Mouse (Mus musculus) cerebellum, postnatal 4 days (tissue): ENCODE measurements around the gene Shank2.
A peak's percentile ranks its signal among the peaks of the same experiment; 100 is the strongest.

Source experiments
- DNase-seq, 2 experiments: peaks; one replicate each; pipeline ENCODE4 v3.0.0; 2022; ENCODE audit warnings: low spot score in 2 of 2, mixed read lengths in 1 of 2

Shank2 gene

GRCm38 (mm10) chr7:144420552-144420951 lies 418.8 kb downstream of the Shank2 start:
- no peak for DNase-seq

- DNase-seq: no peak
Observed at GRCm38 (mm10) chr7:144421478-144421877, 419.8 kb downstream of the Shank2 start.

GRCm38 (mm10) chr7:144425953-144426352 lies 424.2 kb downstream of the Shank2 start:
- peak; percentile 74 to 86 for DNase-seq

GRCm38 (mm10) chr7:144426594-144426993 lies 424.9 kb downstream of the Shank2 start:
- no peak for DNase-seq

- DNase-seq: no peak
Observed at GRCm38 (mm10) chr7:144427460-144427859, 425.7 kb downstream of the Shank2 start.

GRCm38 (mm10) chr7:144432920-144433319 lies 431.2 kb downstream of the Shank2 start:
- DNase-seq: no peak

- DNase-seq: no peak
Observed at GRCm38 (mm10) chr7:144438811-144439210, 437.1 kb downstream of the Shank2 start.

- no peak for DNase-seq
Observed at GRCm38 (mm10) chr7:144441466-144441865, 439.7 kb downstream of the Shank2 start.

GRCm38 (mm10) chr7:144441976-144442375 lies 440.2 kb downstream of the Shank2 start:
- DNase-seq: no peak

- DNase-seq: no peak
Observed at GRCm38 (mm10) chr7:144444788-144445187, 443.1 kb downstream of the Shank2 start.

- DNase-seq: no peak
Observed at GRCm38 (mm10) chr7:144447146-144447545, 445.4 kb downstream of the Shank2 start.

- DNase-seq: no peak
Observed at GRCm38 (mm10) chr7:144448186-144448585, 446.5 kb downstream of the Shank2 start.

- DNase-seq: peak; percentile 93 to 99
Observed at GRCm38 (mm10) chr7:144449637-144450570, 448.2 kb downstream of the Shank2 start.

- DNase-seq: no peak
Observed at GRCm38 (mm10) chr7:144450661-144451060, 448.9 kb downstream of the Shank2 start.

- DNase-seq: no peak
Observed at GRCm38 (mm10) chr7:144458881-144459280, 457.2 kb downstream of the Shank2 start.

GRCm38 (mm10) chr7:144461246-144461902 lies 459.6 kb downstream of the Shank2 start:
- DNase-seq: no peak

GRCm38 (mm10) chr7:144462577-144462976 lies 460.8 kb downstream of the Shank2 start:
- no peak for DNase-seq

GRCm38 (mm10) chr7:144468741-144469140 lies 467.0 kb downstream of the Shank2 start:
- DNase-seq: no peak

GRCm38 (mm10) chr7:144469181-144469641 lies 467.5 kb downstream of the Shank2 start:
- no peak for DNase-seq

- DNase-seq: no peak
Observed at GRCm38 (mm10) chr7:144469908-144470544, 468.3 kb downstream of the Shank2 start.

GRCm38 (mm10) chr7:144470545-144471059 lies 468.9 kb downstream of the Shank2 start, which contains the start of gene Cttn:
Gene Cttn (minus strand): TSS chr7:144471009.
- DNase-seq: peak; percentile 70 to 89

GRCm38 (mm10) chr7:144471103-144471502 lies 469.4 kb downstream of the Shank2 start:
- DNase-seq: no peak
